Mouse (Mus musculus): Measurements from ENCODE around the gene Ror2. TPM values are rescaled to one million over a fixed set of nuclear protein-coding genes. Genes with fewer than 3 reads are reported as not detected.
A peak's percentile ranks its signal among the peaks of the same experiment; 100 is the strongest.

Ror2 gene
- polyA plus RNA-seq, 1 experiment from 2014 or later, result 0.18 TPM

- DNase-seq (peak; percentile 82), ATAC-seq (peak; percentile 49; the same call in 1 of the 2 replicates)
- Histone ChIP-seq H3K9me3 (ENCODE audit: low read length) (no peaks in the 10 kb centered on the region), H3K27me3 (ENCODE audit: insufficient read depth, low read length) (no peaks in the 10 kb centered on the region), H3K4me3 (ENCODE audit: low read depth, low read length) (no peak overlapping the region), H3K27ac (ENCODE audit: low read depth) (no peak overlapping the region), H3K36me3 (replicated peaks; ENCODE audit: insufficient read depth, low read length) (no peaks in the 10 kb centered on the region), H3K9ac (replicated peaks) (no peak overlapping the region), H3K4me2 (ENCODE audit: low read depth, low read length) (no peak overlapping the region), H3K4me1 (ENCODE audit: insufficient read depth) (no peaks in the 10 kb centered on the region)
- TF ChIP-seq EP300 (IDR thresholded peaks at IDR 0.05; ENCODE audit: low read depth) (no peak), CTCF (IDR thresholded peaks at IDR 0.05; ENCODE audit: low read depth) (peak; percentile 93)
- WGBS (ENCODE audit: insufficient replicate concordance), result 28% methylated on average over 10 of the region's 10 CpGs
Measured at GRCm38 (mm10) chr13:53119586-53120426, 166.1 kb downstream of the Ror2 start.

- no peaks in the 10 kb centered on the region for H3K27me3 ChIP-seq (ENCODE audit: insufficient read depth, low read length)
- no peaks in the 10 kb centered on the region for H3K4me1 ChIP-seq (ENCODE audit: insufficient read depth)
- no peak for ATAC-seq
- no peak overlapping the region for H3K27ac ChIP-seq (ENCODE audit: low read depth)
- H3K36me3 ChIP-seq (replicated peaks; ENCODE audit: insufficient read depth, low read length), result no peaks in the 10 kb centered on the region
- TF ChIP-seq CTCF (IDR thresholded peaks at IDR 0.05; ENCODE audit: low read depth) (peak; percentile 50), EP300 (IDR thresholded peaks at IDR 0.05; ENCODE audit: low read depth) (no peak)
- H3K9ac ChIP-seq (replicated peaks), result no peak overlapping the region
- 78% methylated on average over 13 of the region's 13 CpGs for WGBS (ENCODE audit: insufficient replicate concordance)
- no peak overlapping the region for H3K4me3 ChIP-seq (ENCODE audit: low read depth, low read length)
- H3K9me3 ChIP-seq (ENCODE audit: low read length), result no peaks in the 10 kb centered on the region
- no peak for DNase-seq
- no peak overlapping the region for H3K4me2 ChIP-seq (ENCODE audit: low read depth, low read length)
Measured at GRCm38 (mm10) chr13:53118398-53118797, 167.5 kb downstream of the Ror2 start.

DNA sequence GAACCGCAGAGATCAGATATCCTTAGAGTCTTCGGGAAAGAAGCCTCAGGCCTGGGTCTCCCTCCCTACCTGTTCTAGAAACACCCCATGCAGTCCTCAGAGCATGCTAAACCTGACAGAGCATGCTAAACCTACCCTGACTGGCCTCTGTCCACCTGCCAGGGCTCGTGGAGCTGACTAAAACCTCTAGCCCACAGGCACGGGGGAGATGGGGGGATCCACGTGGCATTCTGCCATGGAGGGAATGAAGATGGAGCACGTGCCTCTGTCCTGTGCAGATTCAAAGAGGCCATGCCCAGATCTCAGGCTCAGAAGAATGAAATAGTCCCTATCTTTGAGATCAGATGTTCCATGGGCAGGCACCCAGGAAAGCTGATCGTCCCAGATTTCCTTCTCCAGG, 168.0 kb downstream of the Ror2 start:
- H3K9ac ChIP-seq (replicated peaks), result no peak overlapping the region
- no peaks in the 10 kb centered on the region for H3K36me3 ChIP-seq (replicated peaks; ENCODE audit: insufficient read depth, low read length)
- TF ChIP-seq EP300 (IDR thresholded peaks at IDR 0.05; ENCODE audit: low read depth) (no peak), CTCF (IDR thresholded peaks at IDR 0.05; ENCODE audit: low read depth) (no peak)
- H3K27me3 ChIP-seq (ENCODE audit: insufficient read depth, low read length), result no peaks in the 10 kb centered on the region
- no peak overlapping the region for H3K27ac ChIP-seq (ENCODE audit: low read depth)
- ATAC-seq (no peak), DNase-seq (no peak)
- H3K9me3 ChIP-seq (ENCODE audit: low read length), result no peaks in the 10 kb centered on the region
- H3K4me3 ChIP-seq (ENCODE audit: low read depth, low read length), result no peak overlapping the region
- WGBS (ENCODE audit: insufficient replicate concordance), result 77% methylated on average over 7 of the region's 7 CpGs
- no peaks in the 10 kb centered on the region for H3K4me1 ChIP-seq (ENCODE audit: insufficient read depth)
- no peak overlapping the region for H3K4me2 ChIP-seq (ENCODE audit: low read depth, low read length)

- 86% methylated on average over 16 of the region's 16 CpGs for WGBS (ENCODE audit: insufficient replicate concordance)
- no peak for DNase-seq
- H3K4me1 ChIP-seq (ENCODE audit: insufficient read depth), result no peaks in the 10 kb centered on the region
- no peak overlapping the region for H3K4me3 ChIP-seq (ENCODE audit: low read depth, low read length)
- H3K27me3 ChIP-seq (ENCODE audit: insufficient read depth, low read length), result no peaks in the 10 kb centered on the region
- no peak for ATAC-seq
- no peak for TF ChIP-seq EP300 (IDR thresholded peaks at IDR 0.05; ENCODE audit: low read depth)
- no peak for TF ChIP-seq CTCF (IDR thresholded peaks at IDR 0.05; ENCODE audit: low read depth)
- no peak overlapping the region for H3K9ac ChIP-seq (replicated peaks)
- H3K36me3 ChIP-seq (replicated peaks; ENCODE audit: insufficient read depth, low read length), result no peaks in the 10 kb centered on the region
- no peak overlapping the region for H3K4me2 ChIP-seq (ENCODE audit: low read depth, low read length)
- no peaks in the 10 kb centered on the region for H3K9me3 ChIP-seq (ENCODE audit: low read length)
- no peak overlapping the region for H3K27ac ChIP-seq (ENCODE audit: low read depth)
Measured at GRCm38 (mm10) chr13:53110249-53110578, 175.7 kb downstream of the Ror2 start.

- no peak overlapping the region for H3K9ac ChIP-seq (replicated peaks)
- DNase-seq (peak; percentile 89), ATAC-seq (peak; percentile 66)
- H3K27ac ChIP-seq (ENCODE audit: low read depth), result no peak overlapping the region
- 23% methylated on average over 17 of the region's 17 CpGs for WGBS (ENCODE audit: insufficient replicate concordance)
- H3K4me1 ChIP-seq (ENCODE audit: insufficient read depth), result no peaks in the 10 kb centered on the region
- H3K27me3 ChIP-seq (ENCODE audit: insufficient read depth, low read length), result no peaks in the 10 kb centered on the region
- no peak overlapping the region for H3K4me3 ChIP-seq (ENCODE audit: low read depth, low read length)
- TF ChIP-seq CTCF (IDR thresholded peaks at IDR 0.05; ENCODE audit: low read depth), result peak; percentile 90
- no peak for TF ChIP-seq EP300 (IDR thresholded peaks at IDR 0.05; ENCODE audit: low read depth)
- no peaks in the 10 kb centered on the region for H3K36me3 ChIP-seq (replicated peaks; ENCODE audit: insufficient read depth, low read length)
- H3K9me3 ChIP-seq (ENCODE audit: low read length), result no peaks in the 10 kb centered on the region
- H3K4me2 ChIP-seq (ENCODE audit: low read depth, low read length), result no peak overlapping the region
Measured at GRCm38 (mm10) chr13:53109560-53110248, 176.2 kb downstream of the Ror2 start.

- Histone ChIP-seq H3K9me3 (ENCODE audit: low read length) (no peaks in the 10 kb centered on the region), H3K4me2 (ENCODE audit: low read depth, low read length) (no peak overlapping the region), H3K27ac (ENCODE audit: low read depth) (no peak overlapping the region), H3K36me3 (replicated peaks; ENCODE audit: insufficient read depth, low read length) (no peaks in the 10 kb centered on the region), H3K9ac (replicated peaks) (no peak overlapping the region), H3K4me1 (ENCODE audit: insufficient read depth) (no peaks in the 10 kb centered on the region), H3K4me3 (ENCODE audit: low read depth, low read length) (no peak overlapping the region), H3K27me3 (ENCODE audit: insufficient read depth, low read length) (no peaks in the 10 kb centered on the region)
- 52% methylated on average over 13 of the region's 13 CpGs for WGBS (ENCODE audit: insufficient replicate concordance)
- ATAC-seq, result no peak
- TF ChIP-seq CTCF (IDR thresholded peaks at IDR 0.05; ENCODE audit: low read depth) (no peak), EP300 (IDR thresholded peaks at IDR 0.05; ENCODE audit: low read depth) (no peak)
- DNase-seq, result no peak
Measured at GRCm38 (mm10) chr13:53106676-53107075, 179.2 kb downstream of the Ror2 start.

Data from liver, postnatal 0 days (tissue).